ENCODE assay signal across 7 mouse cellular contexts in the genomic region with DNA sequence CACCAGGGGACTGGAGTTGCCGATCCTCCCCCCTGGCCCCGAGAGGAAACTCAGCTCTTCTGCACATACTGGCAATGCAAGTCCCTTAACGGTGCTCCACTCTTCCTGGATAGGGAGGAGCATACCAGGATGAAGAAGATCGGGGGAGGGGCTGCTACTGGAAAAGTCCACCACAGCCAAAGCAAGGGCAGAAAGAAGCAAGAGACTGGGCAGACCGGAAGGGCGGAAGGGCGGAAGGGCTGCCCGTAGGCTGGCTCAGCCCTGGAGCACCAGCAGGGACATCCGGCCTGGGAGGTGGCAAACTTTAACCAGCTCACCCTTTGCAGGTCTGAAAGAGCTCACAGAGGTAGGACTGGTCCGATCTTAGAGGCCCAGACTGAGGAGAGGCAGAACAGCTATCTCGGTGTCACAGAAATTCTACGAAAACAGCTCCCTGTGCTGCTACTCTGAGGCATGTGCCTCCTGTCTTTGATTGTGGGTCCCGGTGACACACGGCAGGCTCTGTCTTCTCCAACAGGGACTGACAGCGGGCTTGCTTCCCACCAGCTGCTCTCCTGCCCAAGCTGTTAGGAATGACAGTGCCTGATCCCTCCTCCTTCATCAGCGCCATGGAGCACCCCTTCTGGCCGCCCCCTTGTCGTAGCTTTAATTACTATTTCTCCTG.
A peak's percentile ranks its signal among the peaks of the same experiment; 100 is the strongest.
DNase-seq lines count a peak whose midpoint lies in the region; ATAC-seq lines count a peak whose summit lies in the region.

No protein-coding gene starts in this region.

- WGBS in liver, embryonic 11.5 days, result 66% methylated on average over 18 of the region's 18 CpGs
- WGBS in hindbrain, embryonic 11.5 days, result 68% methylated on average over 18 of the region's 18 CpGs
- 60% methylated on average over 18 of the region's 18 CpGs for WGBS in limb, embryonic 10.5 days
- WGBS in neural tube, embryonic 14.5 days, result 54% methylated on average over 18 of the region's 18 CpGs

- no peak overlapping the region for H3K9ac ChIP-seq in liver, embryonic 11.5 days (ENCODE audit: low read depth, low read length)
- H3K9ac ChIP-seq in hindbrain, embryonic 11.5 days (ENCODE audit: low read depth, low read length), result no peak overlapping the region
- no peak overlapping the region for H3K9ac ChIP-seq in neural tube, embryonic 14.5 days (replicated peaks; ENCODE audit: low read depth, low read length)

- no peak overlapping the region for H3K27ac ChIP-seq in liver, embryonic 11.5 days (ENCODE audit: low read depth, low read length)
- peak overlapping the region; percentile 19 for H3K27ac ChIP-seq in hindbrain, embryonic 11.5 days (ENCODE audit: low read depth, low read length)
- peak overlapping the region; percentile 10; the same call in 1 of the 2 replicates for H3K27ac ChIP-seq in limb, embryonic 10.5 days
- H3K27ac ChIP-seq in neural tube, embryonic 14.5 days (ENCODE audit: low read depth, low read length), result peak overlapping the region; percentile 49

- no peaks in the 10 kb centered on the region for H3K27me3 ChIP-seq in liver, embryonic 11.5 days (replicated peaks; ENCODE audit: control insufficient read depth, insufficient read depth, low read length)
- peaks cover 11% of the 10 kb centered on the region for H3K27me3 ChIP-seq in hindbrain, embryonic 11.5 days (ENCODE audit: control insufficient read depth, insufficient read depth, low read length)
- no peaks in the 10 kb centered on the region for H3K27me3 ChIP-seq in limb, embryonic 10.5 days (ENCODE audit: low read depth, poor library complexity, severe bottlenecking)
- H3K27me3 ChIP-seq in neural tube, embryonic 14.5 days (ENCODE audit: control insufficient read depth, insufficient read depth, low read length), result no peaks in the 10 kb centered on the region

- no peaks in the 10 kb centered on the region for H3K9me3 ChIP-seq in liver, embryonic 11.5 days (ENCODE audit: control insufficient read depth, low read length)
- H3K9me3 ChIP-seq in hindbrain, embryonic 11.5 days (ENCODE audit: control insufficient read depth, low read length), result no peaks in the 10 kb centered on the region
- no peaks in the 10 kb centered on the region for H3K9me3 ChIP-seq in limb, embryonic 10.5 days (replicated peaks)
- no peaks in the 10 kb centered on the region for H3K9me3 ChIP-seq in neural tube, embryonic 14.5 days (ENCODE audit: control insufficient read depth, low read length)

- DNase-seq in liver, result peak; percentile 14
- no peak for DNase-seq in liver, embryonic 11.5 days (ENCODE audit: low spot score)
- DNase-seq in hindbrain, embryonic 11.5 days (ENCODE audit: low spot score), result no peak
- DNase-seq in limb, embryonic 10.5 days (ENCODE audit: low spot score), result peak; percentile 47
- DNase-seq in layer of hippocampus, postnatal 25 days (ENCODE audit: extremely low spot score in 1 of 2, low spot score in 1 of 2), result no peak
- DNase-seq in spleen, adult 18-20 months, result no peak

- H3K4me1 ChIP-seq in liver, embryonic 11.5 days (replicated peaks; ENCODE audit: control insufficient read depth, insufficient read depth, low read length), result peaks cover 4% of the 10 kb centered on the region; the same call in 1 of the 2 replicates
- peaks cover 34% of the 10 kb centered on the region for H3K4me1 ChIP-seq in hindbrain, embryonic 11.5 days (replicated peaks; ENCODE audit: control insufficient read depth, insufficient read depth, low read length)
- peaks cover 70% of the 10 kb centered on the region for H3K4me1 ChIP-seq in limb, embryonic 10.5 days
- peaks cover 59% of the 10 kb centered on the region for H3K4me1 ChIP-seq in neural tube, embryonic 14.5 days (ENCODE audit: control insufficient read depth, insufficient read depth, low read length)

- H3K4me2 ChIP-seq in liver, embryonic 11.5 days, result no peak overlapping the region
- no peak overlapping the region for H3K4me2 ChIP-seq in hindbrain, embryonic 11.5 days (replicated peaks; ENCODE audit: low read depth, low read length)
- H3K4me2 ChIP-seq in neural tube, embryonic 14.5 days (ENCODE audit: low read depth, low read length), result no peak overlapping the region

- H3K36me3 ChIP-seq in liver, embryonic 11.5 days (ENCODE audit: control insufficient read depth, insufficient read depth, low read length), result no peaks in the 10 kb centered on the region
- no peaks in the 10 kb centered on the region for H3K36me3 ChIP-seq in hindbrain, embryonic 11.5 days (ENCODE audit: control insufficient read depth, insufficient read depth, low read length)
- H3K36me3 ChIP-seq in limb, embryonic 10.5 days, result no peaks in the 10 kb centered on the region
- H3K36me3 ChIP-seq in neural tube, embryonic 14.5 days (ENCODE audit: control insufficient read depth, insufficient read depth, low read length), result no peaks in the 10 kb centered on the region

- ATAC-seq in liver, embryonic 11.5 days (replicated peaks; ENCODE audit: low FRiP score), result no peak
- ATAC-seq in hindbrain, embryonic 11.5 days (ENCODE audit: low FRiP score), result no peak
- ATAC-seq in neural tube, embryonic 14.5 days (ENCODE audit: low read depth), result no peak

- no peak overlapping the region for H3K4me3 ChIP-seq in liver, embryonic 11.5 days (ENCODE audit: low read depth, low read length)
- H3K4me3 ChIP-seq in hindbrain, embryonic 11.5 days (ENCODE audit: low read depth, low read length), result no peak overlapping the region
- no peak overlapping the region for H3K4me3 ChIP-seq in limb, embryonic 10.5 days
- H3K4me3 ChIP-seq in neural tube, embryonic 14.5 days (ENCODE audit: low read depth, low read length), result no peak overlapping the region

Comparison
In these comparisons a context has a peak if more than half of its experiments do, and no peak if none do; other contexts are left out.
1. DNase-seq: peak in liver (single experiment) and limb, embryonic 10.5 days (single experiment); none in liver, embryonic 11.5 days (single experiment), hindbrain, embryonic 11.5 days (single experiment), layer of hippocampus, postnatal 25 days (0 of 2) and spleen, adult 18-20 months (0 of 2).